Mouse (Mus musculus) heart, postnatal 0 days (tissue): Measurements from ENCODE around the gene Asz1. TPM values are rescaled to one million over a fixed set of nuclear protein-coding genes. Genes with fewer than 3 reads are reported as not detected.

Experiments
- ATAC-seq: fragments of 200-750 bp; cut with Nextera tagmentation; 2 replicates; pipeline ENCODE4 v1.8.0; 2017; ENCODE audit warnings: low read depth, moderate number of reproducible peaks, moderate library complexity; ENCODE audit not compliant: insufficient read depth
- DNase-seq: peaks from one replicate; pipeline ENCODE4 v3.0.0-alpha.2; 2016; ENCODE audit warnings: low spot score
- H3K27ac ChIP-seq: fragments of 300-500 bp; sonication (generic); 2 replicates; pipeline ENCODE4 v1.5.1; 2014; ENCODE audit warnings: low read depth, mild to moderate bottlenecking
- H3K27me3 ChIP-seq: fragments of 300-500 bp; sonication (generic); 2 replicates; pipeline ENCODE4 v1.6.1; 2014; ENCODE audit warnings: low read length, mixed read lengths; ENCODE audit not compliant: control insufficient read depth, insufficient read depth
- H3K36me3 ChIP-seq: fragments of 300-500 bp; sonication (generic); replicated peaks from 2 replicates; pipeline ENCODE4 v1.6.1; 2014; ENCODE audit warnings: low read length, mixed read lengths; ENCODE audit not compliant: control insufficient read depth, insufficient read depth
- H3K4me1 ChIP-seq: fragments of 300-500 bp; sonication (generic); 2 replicates; pipeline ENCODE4 v1.6.1; 2014; ENCODE audit warnings: antibody characterized with exemption; ENCODE audit not compliant: control insufficient read depth, insufficient read depth
- H3K4me2 ChIP-seq: fragments of 300-500 bp; sonication (generic); 2 replicates; pipeline ENCODE4 v1.6.1; 2014; ENCODE audit warnings: low read depth, mild to moderate bottlenecking, low read length, moderate library complexity
- H3K4me3 ChIP-seq: fragments of 300-500 bp; sonication (generic); 2 replicates; pipeline ENCODE4 v1.5.1; 2014; ENCODE audit warnings: low read depth, low read length
- H3K9ac ChIP-seq: fragments of 300-500 bp; sonication (generic); replicated peaks from 2 replicates; pipeline ENCODE4 v1.6.1; 2014; ENCODE audit warnings: low read depth, low read length, mixed read lengths
- H3K9me3 ChIP-seq: fragments of 300-500 bp; sonication (generic); replicated peaks from 2 replicates; pipeline ENCODE4 v1.6.1; 2016; ENCODE audit warnings: low read length; ENCODE audit not compliant: control insufficient read depth
- CTCF ChIP-seq: IDR thresholded peaks from 2 replicates; pipeline ENCODE4 v1.5.1; 2016; ENCODE audit warnings: antibody characterized with exemption, control low read depth, low read depth
- EP300 ChIP-seq: IDR thresholded peaks from 2 replicates; pipeline ENCODE4 v1.6.1; 2016; ENCODE audit warnings: antibody characterized with exemption, low read depth
- WGBS: fragments of 180-500 bp; shearing (Covaris S2); extraction: QIAGEN DNeasy Blood & Tissue Kit; methylation state at CpG from one replicate; pipeline ENCODE4 v1.1.7; 2014; 5-methylcytosine and 5-hydroxymethylcytosine counted together
- polyA plus RNA-seq: library from polyadenylated mRNA; unstranded; fragments of >200 nt; fragmentation: Nextera tagmentation; extraction: Ambion mirVana; gene quantifications from 2 replicates; pipeline ENCODE4 v1.2.1, GENCODE M21; 2015
- total RNA-seq: library from RNA; depleted of rRNA; stranded (reverse); fragments of >200 nt; gene quantifications from 2 replicates; pipeline ENCODE4 v1.2.3, GENCODE M21; 2014; ENCODE audit warnings: low replicate concordance

Gene Asz1
- total and polyA plus RNA-seq, 2 experiments from 2014 or later, result not detected

DNA sequence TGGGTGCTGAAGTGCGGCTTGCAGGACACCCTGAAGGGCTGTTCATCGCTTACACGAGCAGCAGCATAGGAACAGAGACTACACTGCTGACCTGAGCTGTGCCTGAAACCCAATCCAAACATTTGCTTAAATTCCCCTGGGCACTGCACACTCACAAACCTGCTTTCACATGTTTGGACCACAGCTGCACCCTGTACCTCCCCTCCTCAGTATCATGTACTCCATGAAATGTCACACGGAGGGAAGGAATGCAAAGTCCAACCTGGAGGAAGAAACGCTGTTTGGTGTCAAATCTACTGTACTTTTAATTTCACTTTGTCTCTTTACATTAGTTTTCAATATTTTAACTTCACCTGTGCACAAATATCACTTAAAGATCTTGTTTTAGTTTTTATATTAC, 19.8 kb downstream of the Asz1 start:
- no peak for ATAC-seq
- 72% methylated on average over 5 of the region's 5 CpGs for WGBS

DNA sequence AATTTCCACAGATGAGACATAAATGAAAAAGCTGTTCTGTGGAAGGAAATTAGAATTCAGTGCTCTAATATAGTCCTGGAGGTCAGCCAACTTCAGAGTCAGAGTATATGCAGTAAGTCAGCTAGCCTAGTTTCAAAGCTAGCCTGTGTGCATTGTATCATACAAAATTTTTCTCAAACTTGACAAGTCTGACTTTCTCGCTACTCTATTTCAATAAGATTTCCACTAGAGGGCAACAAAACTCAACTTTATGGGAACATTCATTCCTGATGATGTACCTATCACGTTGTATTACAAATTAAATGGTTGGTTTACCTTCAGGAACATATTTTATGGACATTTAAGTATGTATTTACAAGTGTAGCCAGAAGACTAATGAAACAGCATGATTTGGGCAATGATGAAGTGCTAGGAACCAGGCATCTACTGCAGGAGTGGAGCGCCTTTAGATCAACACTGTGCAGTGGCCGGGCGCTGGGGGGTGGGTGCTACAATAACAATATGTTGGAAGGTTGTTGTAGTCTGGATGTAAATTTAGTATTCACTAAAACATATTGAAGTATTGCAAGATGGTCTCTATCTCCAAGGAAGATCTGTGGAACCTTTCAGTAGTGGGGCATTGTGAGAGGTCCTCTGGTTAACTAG, 21.6 kb downstream of the Asz1 start:
- WGBS, result 60% methylated on average over 5 of the region's 5 CpGs
- H3K27ac ChIP-seq, result no peak overlapping the region
- no peaks in the 10 kb centered on the region for H3K36me3 ChIP-seq
- no peak overlapping the region for H3K9ac ChIP-seq
- H3K4me2 ChIP-seq, result no peak overlapping the region
- ATAC-seq, result no peak
- no peaks in the 10 kb centered on the region for H3K9me3 ChIP-seq
- DNase-seq, result peak; percentile 28
- no peaks in the 10 kb centered on the region for H3K27me3 ChIP-seq
- TF ChIP-seq EP300 (no peak), CTCF (peak; percentile 44)
- H3K4me3 ChIP-seq, result no peak overlapping the region
- H3K4me1 ChIP-seq, result no peaks in the 10 kb centered on the region

More for the DNA sequence above, 19.8 kb downstream of the Asz1 start:
- Histone ChIP-seq H3K9me3 (no peaks in the 10 kb centered on the region), H3K27me3 (no peaks in the 10 kb centered on the region), H3K4me3 (no peak overlapping the region), H3K36me3 (no peaks in the 10 kb centered on the region), H3K4me2 (no peak overlapping the region), H3K4me1 (no peaks in the 10 kb centered on the region), H3K27ac (no peak overlapping the region), H3K9ac (no peak overlapping the region)
- no peak for DNase-seq
- no peak for TF ChIP-seq CTCF
- no peak for TF ChIP-seq EP300

GRCm38 (mm10) chr6:18078615-18079014, 30.2 kb downstream of the Asz1 start:
- no peak overlapping the region for H3K4me2 ChIP-seq
- H3K9me3 ChIP-seq, result no peaks in the 10 kb centered on the region
- no peaks in the 10 kb centered on the region for H3K27me3 ChIP-seq
- no peak for ATAC-seq
- peak; percentile 48 for DNase-seq
- no peaks in the 10 kb centered on the region for H3K36me3 ChIP-seq
- H3K27ac ChIP-seq, result no peak overlapping the region
- no peak overlapping the region for H3K4me3 ChIP-seq
- no peak overlapping the region for H3K9ac ChIP-seq
- no peaks in the 10 kb centered on the region for H3K4me1 ChIP-seq
- WGBS, result 5% methylated on average over 1 of the region's 1 CpGs
- peak; percentile 71 for TF ChIP-seq CTCF
- TF ChIP-seq EP300, result no peak

DNA sequence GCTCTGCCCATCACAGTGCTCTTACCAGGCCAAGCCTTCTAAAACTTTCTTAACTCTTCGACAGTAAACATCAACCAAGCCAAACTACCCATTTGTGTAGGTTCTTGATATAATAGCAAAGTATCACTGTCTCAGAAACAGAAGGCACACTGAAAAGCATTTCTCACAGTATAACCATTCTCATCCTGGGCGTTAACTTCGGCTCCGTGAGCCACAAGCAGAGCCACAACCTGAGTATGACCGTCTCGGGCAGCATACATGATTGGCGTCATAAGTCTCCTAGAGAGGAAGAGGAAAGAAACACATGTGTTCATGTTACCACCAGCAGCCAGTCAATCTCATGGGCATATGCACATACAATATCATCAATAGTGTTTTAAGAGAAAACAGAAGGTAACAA, 31.9 kb downstream of the Asz1 start:
- Histone ChIP-seq H3K27ac (no peak overlapping the region), H3K4me3 (no peak overlapping the region), H3K27me3 (no peaks in the 10 kb centered on the region), H3K36me3 (no peaks in the 10 kb centered on the region), H3K4me1 (no peaks in the 10 kb centered on the region), H3K9ac (no peak overlapping the region), H3K4me2 (no peak overlapping the region), H3K9me3 (no peaks in the 10 kb centered on the region)
- DNase-seq (no peak), ATAC-seq (no peak)
- TF ChIP-seq CTCF (no peak), EP300 (no peak)
- WGBS, result 55% methylated on average over 7 of the region's 7 CpGs

DNA sequence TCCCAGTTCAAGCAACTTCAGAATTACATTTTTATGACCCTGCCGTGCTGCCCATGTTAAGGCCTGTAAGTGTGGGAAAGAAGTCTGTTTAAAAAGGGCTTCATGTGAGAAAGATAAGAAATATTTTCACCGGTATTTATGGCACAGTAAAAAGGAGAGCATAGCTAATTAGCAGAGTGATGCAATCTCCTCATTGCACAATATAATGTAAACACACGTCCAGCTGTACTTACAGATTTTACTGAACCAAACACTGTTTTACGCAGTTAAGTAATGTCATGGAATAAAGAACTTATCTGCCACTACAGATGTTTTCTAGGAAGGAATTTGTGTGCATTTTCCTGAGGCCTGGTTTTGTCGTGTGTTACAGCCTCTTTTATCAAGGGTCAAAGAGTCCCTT, 32.3 kb downstream of the Asz1 start:
- Histone ChIP-seq H3K4me1 (no peaks in the 10 kb centered on the region), H3K4me3 (no peak overlapping the region), H3K4me2 (no peak overlapping the region), H3K9me3 (no peaks in the 10 kb centered on the region), H3K27me3 (no peaks in the 10 kb centered on the region), H3K9ac (no peak overlapping the region), H3K27ac (no peak overlapping the region), H3K36me3 (no peaks in the 10 kb centered on the region)
- WGBS, result 29% methylated on average over 5 of the region's 5 CpGs
- TF ChIP-seq CTCF (no peak), EP300 (no peak)
- DNase-seq, result no peak
- no peak for ATAC-seq

- H3K9me3 ChIP-seq, result no peaks in the 10 kb centered on the region
- no peaks in the 10 kb centered on the region for H3K4me1 ChIP-seq
- no peak overlapping the region for H3K9ac ChIP-seq
- DNase-seq (no peak), ATAC-seq (no peak)
- H3K4me2 ChIP-seq, result no peak overlapping the region
- H3K27me3 ChIP-seq, result no peaks in the 10 kb centered on the region
- H3K4me3 ChIP-seq, result no peak overlapping the region
- TF ChIP-seq EP300, result no peak
- TF ChIP-seq CTCF, result no peak
- no peak overlapping the region for H3K27ac ChIP-seq
- 80% methylated on average over 4 of the region's 4 CpGs for WGBS
- no peaks in the 10 kb centered on the region for H3K36me3 ChIP-seq
These were observed 51.0 kb downstream of the Asz1 start for GRCm38 (mm10) chr6:18057899-18058298.
